Mouse (Mus musculus) embryo, embryonic 10.5 days (tissue): Measurements from ENCODE around the gene Chid1.

Experiments
- DNase-seq: peaks from one replicate; pipeline ENCODE4 v3.0.0-alpha.2; 2015; ENCODE audit warnings: low spot score

Gene Chid1

DNA sequence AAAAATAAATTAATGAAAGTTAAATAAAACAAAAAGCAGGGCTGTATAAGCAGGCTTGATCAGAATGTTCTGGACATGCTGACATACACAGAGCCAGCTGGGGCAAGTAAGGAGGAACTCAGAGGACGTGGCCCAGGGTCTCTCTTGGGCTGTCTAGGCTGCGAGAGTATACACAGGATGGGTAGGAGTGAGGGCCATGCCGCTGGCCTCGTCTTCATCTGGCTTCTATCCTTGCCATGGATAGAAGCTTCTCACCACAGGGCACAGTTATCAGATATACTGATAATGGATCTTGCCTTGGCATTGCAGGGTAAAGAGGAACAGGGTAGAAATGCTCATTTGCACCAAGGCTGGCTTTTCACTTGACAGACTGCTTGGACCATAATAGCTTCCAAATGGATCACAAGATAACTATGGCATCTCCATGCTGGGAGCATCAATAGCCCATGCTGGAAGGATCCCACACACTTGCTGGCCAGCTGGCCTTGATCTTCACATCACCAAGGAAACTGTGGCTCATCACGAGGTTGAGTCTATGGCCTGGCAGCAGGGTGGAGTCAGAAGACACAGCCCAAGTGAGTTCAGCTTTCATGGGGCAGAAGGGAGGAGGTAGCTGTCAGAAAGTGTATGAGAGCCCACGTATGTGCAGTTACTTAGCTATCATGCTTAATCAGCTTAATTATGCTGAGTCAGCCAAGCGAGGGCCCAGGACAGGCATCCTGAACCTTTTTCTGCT lies 37.7 kb downstream of the Chid1 start:
- no peak for DNase-seq

DNA sequence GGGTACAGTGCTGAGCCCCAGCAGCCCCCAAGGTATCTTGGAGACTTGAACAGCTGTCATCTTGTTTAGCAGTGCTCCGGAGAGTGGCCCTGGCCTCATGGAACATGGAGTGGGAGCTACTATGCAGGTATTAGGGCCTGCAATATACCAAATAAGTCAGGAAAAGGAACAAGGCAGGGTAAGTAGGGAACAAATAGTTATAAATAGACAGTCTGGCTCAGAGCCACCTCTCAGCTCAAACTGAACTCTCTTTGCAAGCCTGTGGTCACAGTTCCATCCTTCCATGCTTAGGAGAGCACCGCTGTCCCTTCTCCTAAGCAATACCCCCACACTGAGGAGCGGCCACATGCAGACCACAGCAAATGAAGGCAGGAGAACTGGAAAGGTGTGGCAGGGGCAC lies 42.1 kb downstream of the Chid1 start:
- DNase-seq: no peak

DNA sequence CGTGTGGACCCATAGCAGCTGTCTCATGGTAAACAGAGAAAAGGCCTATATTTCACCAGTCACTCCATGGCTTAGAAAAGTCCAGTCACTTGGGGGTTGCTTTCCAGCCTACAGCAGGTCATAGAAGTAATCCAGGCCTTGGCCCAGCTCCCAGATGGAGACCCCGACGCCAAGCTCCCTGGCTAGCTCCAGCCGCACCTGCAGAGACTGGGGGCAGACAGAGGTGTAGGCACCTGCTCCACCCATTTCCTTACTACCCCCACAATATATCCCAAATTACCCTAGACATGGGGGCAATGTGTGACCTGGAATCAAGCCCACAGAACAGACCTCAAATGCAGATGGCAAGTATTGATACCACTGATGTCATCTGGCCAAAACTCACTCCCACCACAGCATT lies 43.7 kb downstream of the Chid1 start:
- DNase-seq: no peak

DNA sequence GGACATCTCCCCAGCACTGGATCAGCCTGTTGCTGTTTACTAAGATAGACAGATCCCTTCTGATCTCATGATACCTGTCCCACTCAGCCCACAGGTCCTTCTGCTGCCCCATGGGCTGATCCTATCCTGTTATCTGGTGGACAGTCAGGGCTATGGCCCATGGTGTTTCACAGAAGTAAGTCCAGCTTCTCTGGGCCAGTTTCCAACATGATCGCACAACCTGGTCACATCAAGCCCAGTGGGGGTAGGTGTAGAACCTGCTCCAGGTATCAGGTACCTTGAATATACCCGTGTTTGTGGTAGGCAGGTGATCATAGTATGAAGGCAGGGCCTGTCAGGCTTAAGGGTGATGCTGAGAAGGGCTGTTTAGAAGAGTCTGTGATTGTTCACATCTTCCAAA lies 44.3 kb downstream of the Chid1 start:
- DNase-seq: no peak

DNA sequence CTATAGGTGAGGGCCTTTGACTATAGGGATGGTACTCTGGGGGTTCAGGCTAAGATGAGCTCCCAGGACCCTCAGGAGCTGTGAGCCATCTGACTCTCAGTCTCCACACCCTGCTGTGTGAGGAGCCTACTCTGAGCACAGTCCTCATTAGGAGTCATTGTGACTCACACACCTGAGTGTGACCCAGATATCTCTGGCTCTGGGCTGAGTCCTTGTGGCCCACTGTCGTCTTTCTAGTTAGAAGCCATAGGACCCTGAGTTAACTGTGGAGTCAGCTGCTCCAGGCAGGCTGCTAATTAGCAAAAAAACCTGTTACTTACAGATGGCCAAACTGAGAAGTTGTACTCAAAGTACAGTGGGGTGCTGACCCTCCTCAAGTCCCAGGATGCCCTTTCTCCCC lies 45.9 kb downstream of the Chid1 start:
- no peak for DNase-seq

- no peak for DNase-seq
Measured at GRCm38 (mm10) chr7:141492738-141493137, 46.9 kb downstream of the Chid1 start.

GRCm38 (mm10) chr7:141491151-141491550 lies 48.5 kb downstream of the Chid1 start:
- DNase-seq: peak; percentile 10

GRCm38 (mm10) chr7:141487141-141487540 lies 52.5 kb downstream of the Chid1 start:
- no peak for DNase-seq

- DNase-seq: no peak
Measured at GRCm38 (mm10) chr7:141486239-141486638, 53.4 kb downstream of the Chid1 start.

GRCm38 (mm10) chr7:141485606-141486005 lies 54.1 kb downstream of the Chid1 start:
- DNase-seq: no peak

DNA sequence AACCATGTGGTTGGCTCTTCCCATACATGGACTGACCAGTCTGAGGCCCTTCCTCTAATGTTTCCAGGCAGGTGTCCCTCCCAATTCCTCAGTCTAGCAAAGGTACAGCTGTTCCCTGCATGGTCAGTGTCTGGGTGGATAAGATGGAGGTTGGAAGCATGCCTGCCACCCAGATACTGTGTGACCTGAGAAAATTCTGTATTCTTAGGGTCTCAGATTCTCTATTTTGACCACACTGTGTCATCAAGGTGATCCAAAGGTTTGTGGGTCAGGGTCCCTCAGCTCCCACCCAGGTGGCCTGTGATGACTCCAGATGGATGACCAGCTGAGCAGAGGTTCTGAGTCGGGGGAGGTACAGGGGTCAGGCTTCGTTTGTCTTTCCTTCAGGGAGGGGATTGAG lies 54.5 kb downstream of the Chid1 start:
- DNase-seq: no peak

GRCm38 (mm10) chr7:141484186-141485120 lies 55.2 kb downstream of the Chid1 start:
- DNase-seq: no peak

- no peak for DNase-seq
Measured at GRCm38 (mm10) chr7:141483114-141483653, 56.5 kb downstream of the Chid1 start.

DNA sequence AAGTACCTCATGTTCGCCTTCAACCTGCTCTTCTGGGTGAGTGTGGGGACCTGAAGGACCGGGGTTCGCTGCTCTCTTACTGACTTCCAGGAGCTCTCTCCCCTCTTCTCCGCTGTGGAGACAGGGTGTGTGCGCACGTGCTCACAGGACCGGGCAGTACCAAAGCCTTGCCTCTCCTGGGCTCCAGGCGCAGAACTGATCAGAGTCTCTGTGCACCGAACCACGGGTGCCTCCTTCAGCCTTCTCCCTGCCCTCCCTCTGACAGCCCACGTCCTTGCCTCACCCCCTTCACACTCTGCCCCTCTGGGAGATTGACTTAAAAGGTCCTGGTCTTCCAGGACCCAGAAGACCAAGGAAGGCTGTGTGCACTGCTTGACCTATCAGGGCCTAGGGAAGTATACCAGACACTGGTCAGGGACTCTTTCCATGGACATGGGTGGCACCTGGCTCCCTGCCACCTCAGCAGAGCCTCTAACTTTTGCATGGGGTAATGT lies 57.1 kb downstream of the Chid1 start:
- DNase-seq: no peak

- peak; percentile 81 for DNase-seq
Measured at GRCm38 (mm10) chr7:141481498-141482401, 57.9 kb downstream of the Chid1 start.

- DNase-seq: peak; percentile 85
Measured at GRCm38 (mm10) chr7:141480842-141481497, 58.7 kb downstream of the Chid1 start.

DNA sequence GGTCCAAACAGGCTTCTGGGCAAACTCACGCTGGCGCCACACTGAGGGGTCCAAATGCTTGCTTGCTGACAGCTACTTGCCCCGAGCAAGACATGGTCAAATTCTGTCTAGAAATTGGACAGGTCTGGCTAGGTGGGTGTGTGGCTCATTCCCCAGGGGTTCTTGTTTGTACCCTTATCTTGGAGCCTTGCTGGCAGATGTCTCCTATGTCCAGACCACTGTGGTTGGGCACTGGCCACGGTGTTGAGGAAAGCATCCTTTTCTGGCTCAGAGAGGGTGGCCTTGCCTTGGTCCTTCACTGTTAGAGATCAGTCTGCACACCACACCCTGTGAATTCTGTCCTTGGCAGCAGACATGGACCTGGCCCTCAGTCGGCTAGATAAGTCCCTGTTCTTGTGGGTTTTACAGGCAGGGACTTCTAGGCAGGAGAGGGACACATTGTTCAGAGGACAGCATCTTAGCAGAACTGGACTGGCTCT lies 61.3 kb downstream of the Chid1 start:
- no peak for DNase-seq

DNA sequence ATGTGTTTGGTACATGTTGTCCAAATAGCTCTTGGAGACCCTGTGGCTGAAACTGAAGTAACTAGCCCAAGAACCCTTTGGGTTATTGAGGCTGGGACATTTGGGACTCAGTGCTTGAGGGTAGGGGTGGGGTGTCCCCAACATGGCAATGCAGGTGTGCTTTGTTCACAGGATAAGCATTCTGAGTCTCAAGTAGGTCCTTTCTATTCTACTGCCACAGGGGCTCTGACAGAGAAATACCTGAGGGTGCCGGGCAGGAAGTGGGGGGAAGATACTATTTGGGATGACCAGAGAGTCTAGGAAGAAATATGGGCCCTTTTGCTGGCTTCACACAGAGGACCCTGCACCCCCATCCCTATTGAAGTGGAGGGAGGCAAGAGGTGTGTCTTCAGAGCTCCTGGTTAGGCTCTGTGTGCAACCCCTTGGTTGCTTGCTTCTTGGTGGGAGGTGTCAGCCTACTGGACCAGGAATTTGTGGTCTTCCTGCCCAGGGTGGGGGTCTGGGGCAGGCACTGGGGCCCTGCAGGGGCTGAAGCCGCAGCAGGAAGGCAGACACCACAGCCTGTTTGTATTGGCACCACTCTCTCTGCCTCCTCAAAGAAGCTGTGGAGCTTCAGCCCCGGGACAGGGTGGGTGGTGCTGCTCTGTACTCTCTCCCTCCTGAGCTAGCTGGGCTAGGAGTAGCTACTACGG lies 61.9 kb downstream of the Chid1 start:
- DNase-seq: no peak

- DNase-seq: no peak
Measured at GRCm38 (mm10) chr7:141476981-141477370, 62.7 kb downstream of the Chid1 start.

DNA sequence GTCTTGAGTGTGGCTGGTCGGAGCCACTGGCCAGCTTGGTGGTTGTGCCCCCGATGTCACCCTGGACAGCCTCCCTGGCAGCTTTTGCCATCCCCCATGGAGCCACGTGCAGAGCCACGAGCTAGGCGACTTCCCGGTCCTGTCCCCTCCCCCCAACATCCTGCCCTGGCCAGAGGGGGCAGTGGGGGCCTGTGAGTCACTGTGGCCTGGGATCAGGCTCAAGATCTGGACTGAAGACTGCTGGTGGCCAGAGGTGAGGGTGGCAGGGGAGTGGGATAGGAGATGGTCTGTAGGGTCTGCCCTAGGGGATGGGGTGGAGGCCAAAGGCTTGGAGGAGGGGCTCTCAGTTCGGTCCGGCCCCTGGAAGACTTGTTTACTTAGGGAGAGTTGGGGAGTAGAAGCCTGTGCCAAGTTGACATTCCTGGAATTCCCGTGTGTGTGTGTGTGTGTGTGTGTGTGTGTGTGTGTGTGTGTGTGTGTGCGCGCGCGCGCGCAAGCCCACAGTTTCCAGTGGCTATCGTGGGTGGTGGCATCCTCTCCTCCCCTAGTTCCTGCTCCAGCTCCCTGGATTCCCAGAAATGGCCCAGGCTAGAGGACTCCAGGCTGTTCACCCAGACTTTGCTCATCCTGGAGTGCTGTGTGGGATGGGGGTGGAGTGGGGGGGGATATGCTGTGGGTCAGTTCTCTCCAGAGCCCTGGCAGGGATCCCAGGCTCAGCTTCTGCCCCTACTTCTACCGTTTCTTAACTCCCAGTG lies 63.3 kb downstream of the Chid1 start:
- peak; percentile 69 for DNase-seq
